Mouse (Mus musculus): ENCODE measurements around the gene Slc39a3. TPM values are rescaled to one million over a fixed set of nuclear protein-coding genes. Genes with fewer than 3 reads are reported as not detected.

The Slc39a3 gene
- 9.6 and 10.8 TPM in 2 replicates for polyA plus RNA-seq (2015; fragmentation: Nextera tagmentation; extraction: Ambion mirVana)

DNA sequence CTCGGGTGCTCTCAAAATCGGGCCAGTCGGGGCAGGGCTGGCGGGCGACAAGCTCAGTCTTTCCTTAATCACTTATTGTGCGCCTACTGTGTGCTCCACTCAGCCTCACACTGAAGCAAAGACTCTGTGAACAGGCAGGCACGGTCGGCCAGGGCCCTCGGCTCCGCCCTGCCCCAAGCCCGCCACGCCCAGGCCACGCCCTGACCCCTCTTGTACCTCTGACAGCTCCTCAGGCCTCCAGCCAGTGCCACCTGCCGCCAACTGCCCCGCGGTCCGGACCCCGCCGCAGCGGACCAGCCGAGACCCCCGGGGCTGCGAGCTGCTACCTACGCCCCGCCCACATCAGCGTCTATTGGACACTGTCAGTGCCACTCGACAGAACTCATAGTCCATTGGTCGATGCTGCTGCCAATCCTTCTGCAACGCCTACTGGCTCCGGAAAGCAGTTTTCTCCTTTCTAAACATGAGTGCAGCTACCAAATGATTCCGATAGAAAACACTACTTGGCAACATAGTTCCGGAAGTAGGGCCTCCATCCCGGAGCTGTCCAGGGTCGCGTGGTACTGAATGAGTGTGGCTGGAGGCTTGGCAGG is at the start of gene Slc39a3:
Gene Slc39a3, minus strand, starts transcription at position 439 of the 593 bp plus-strand sequence.
- H3K27ac ChIP-seq (ENCODE audit: low read length) = peak within 1 kb of the TSS; percentile 61
- under 1% methylated on average over 35 of the region's 35 CpGs for WGBS

DNA sequence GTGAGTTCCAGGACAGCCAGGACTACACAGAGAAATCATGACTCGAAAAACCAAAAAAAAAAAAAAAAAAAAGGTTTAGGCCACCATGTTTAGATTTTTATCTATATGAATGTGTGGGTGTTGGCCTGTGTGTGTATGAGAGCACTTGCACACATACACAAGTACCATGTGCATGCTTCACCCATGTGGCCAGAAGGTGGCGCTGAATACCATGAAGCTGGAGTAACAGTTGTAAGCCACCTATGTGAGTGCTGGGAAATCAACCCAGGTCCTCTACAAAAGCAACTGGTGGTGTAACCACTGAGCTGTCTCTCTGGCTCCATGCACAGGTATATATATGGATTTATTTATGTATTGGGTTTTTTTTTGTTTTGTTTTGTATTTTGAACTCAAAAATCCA is 49.8 kb upstream of the Slc39a3 start:
- H3K4me1 ChIP-seq (ENCODE audit: control insufficient read depth, insufficient read depth, low read length) = no peaks in the 10 kb centered on the region
- H3K9ac ChIP-seq (ENCODE audit: low read length) = no peak overlapping the region
- H3K9me3 ChIP-seq (replicated peaks; ENCODE audit: control insufficient read depth, low read length) = no peaks in the 10 kb centered on the region; the same call in 1 of the 2 replicates
- no peak overlapping the region for H3K27ac ChIP-seq (ENCODE audit: low read length)
- no peak overlapping the region for H3K4me2 ChIP-seq (ENCODE audit: low read depth, low read length)
- H3K4me3 ChIP-seq (ENCODE audit: low read length) = no peak overlapping the region
- 48% methylated on average over 2 of the region's 2 CpGs for WGBS
- no peaks in the 10 kb centered on the region; the same call in 1 of the 2 replicates for H3K36me3 ChIP-seq (ENCODE audit: control insufficient read depth, insufficient read depth)
- no peak for ATAC-seq (replicated peaks; ENCODE audit: extremely low read depth, insufficient read depth, low FRiP score)
- H3K27me3 ChIP-seq (ENCODE audit: control insufficient read depth, insufficient read depth, low read length) = no peaks in the 10 kb centered on the region

More for the DNA sequence above, at the start of gene Slc39a3:
- Histone ChIP-seq H3K27me3 (ENCODE audit: control insufficient read depth, insufficient read depth, low read length) (no peaks in the 10 kb centered on the region), H3K4me2 (ENCODE audit: low read depth, low read length) (peak within 1 kb of the TSS; percentile 79), H3K9me3 (replicated peaks; ENCODE audit: control insufficient read depth, low read length) (no peaks in the 10 kb centered on the region), H3K4me1 (ENCODE audit: control insufficient read depth, insufficient read depth, low read length) (0 out of 2 replicates have a peak, but pooled peaks cover 3% of the 10 kb centered on the region), H3K36me3 (ENCODE audit: control insufficient read depth, insufficient read depth) (0 out of 2 replicates have a peak, but pooled peaks cover 7% of the 10 kb centered on the region), H3K4me3 (ENCODE audit: low read length) (peak within 1 kb of the TSS; percentile 73), H3K9ac (ENCODE audit: low read length) (peak within 1 kb of the TSS; percentile 83)
- ATAC-seq (replicated peaks; ENCODE audit: extremely low read depth, insufficient read depth, low FRiP score) = peak; percentile 99

DNA sequence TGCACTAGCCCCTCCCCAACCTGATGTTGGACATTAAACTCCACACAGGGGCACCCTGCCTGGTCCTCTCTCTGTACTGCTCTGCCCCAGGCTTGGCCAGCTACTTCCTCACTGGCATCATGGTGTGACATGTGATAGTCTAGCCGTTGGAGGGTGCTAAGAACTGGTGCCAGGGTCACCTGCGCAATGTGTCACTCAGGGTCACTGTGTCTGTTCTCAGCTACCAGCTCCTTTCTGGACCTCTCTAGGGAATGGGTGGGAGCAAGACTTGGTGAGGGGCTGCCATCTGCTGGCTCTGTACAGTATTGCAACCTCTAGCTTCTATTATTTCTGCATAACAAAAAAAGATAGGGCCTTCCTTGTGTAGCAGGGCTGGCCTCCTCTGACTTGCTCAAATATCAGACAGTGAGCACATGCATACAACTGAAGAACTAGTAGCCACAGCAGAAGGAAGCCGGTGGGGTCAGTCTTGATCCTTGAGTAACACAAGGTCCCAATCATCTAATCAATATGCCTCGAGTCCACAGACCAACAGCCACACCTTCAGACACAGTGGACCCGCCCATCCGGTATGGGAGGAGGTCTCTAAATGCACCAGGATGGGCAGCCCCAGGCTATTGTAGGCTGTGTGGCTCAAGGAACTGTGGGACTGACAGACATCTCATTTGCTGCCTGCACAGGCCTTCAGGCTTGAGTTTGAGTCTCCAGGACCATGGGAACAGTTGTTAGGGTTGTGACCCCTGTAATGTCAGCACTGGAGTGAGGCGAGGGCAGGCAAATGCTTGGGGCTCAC is 45.1 kb upstream of the Slc39a3 start:
- H3K9ac ChIP-seq (ENCODE audit: low read length) = no peak overlapping the region
- H3K27ac ChIP-seq (ENCODE audit: low read length) = no peak overlapping the region
- no peaks in the 10 kb centered on the region for H3K4me1 ChIP-seq (ENCODE audit: control insufficient read depth, insufficient read depth, low read length)
- H3K4me2 ChIP-seq (ENCODE audit: low read depth, low read length) = no peak overlapping the region
- H3K4me3 ChIP-seq (ENCODE audit: low read length) = no peak overlapping the region
- H3K27me3 ChIP-seq (ENCODE audit: control insufficient read depth, insufficient read depth, low read length) = no peaks in the 10 kb centered on the region
- H3K36me3 ChIP-seq (ENCODE audit: control insufficient read depth, insufficient read depth) = peaks cover 17% of the 10 kb centered on the region
- H3K9me3 ChIP-seq (replicated peaks; ENCODE audit: control insufficient read depth, low read length) = no peaks in the 10 kb centered on the region; the same call in 1 of the 2 replicates
- peak; percentile 38; the same call in 1 of the 2 replicates for ATAC-seq (replicated peaks; ENCODE audit: extremely low read depth, insufficient read depth, low FRiP score)
- WGBS = 75% methylated on average over 7 of the region's 7 CpGs

DNA sequence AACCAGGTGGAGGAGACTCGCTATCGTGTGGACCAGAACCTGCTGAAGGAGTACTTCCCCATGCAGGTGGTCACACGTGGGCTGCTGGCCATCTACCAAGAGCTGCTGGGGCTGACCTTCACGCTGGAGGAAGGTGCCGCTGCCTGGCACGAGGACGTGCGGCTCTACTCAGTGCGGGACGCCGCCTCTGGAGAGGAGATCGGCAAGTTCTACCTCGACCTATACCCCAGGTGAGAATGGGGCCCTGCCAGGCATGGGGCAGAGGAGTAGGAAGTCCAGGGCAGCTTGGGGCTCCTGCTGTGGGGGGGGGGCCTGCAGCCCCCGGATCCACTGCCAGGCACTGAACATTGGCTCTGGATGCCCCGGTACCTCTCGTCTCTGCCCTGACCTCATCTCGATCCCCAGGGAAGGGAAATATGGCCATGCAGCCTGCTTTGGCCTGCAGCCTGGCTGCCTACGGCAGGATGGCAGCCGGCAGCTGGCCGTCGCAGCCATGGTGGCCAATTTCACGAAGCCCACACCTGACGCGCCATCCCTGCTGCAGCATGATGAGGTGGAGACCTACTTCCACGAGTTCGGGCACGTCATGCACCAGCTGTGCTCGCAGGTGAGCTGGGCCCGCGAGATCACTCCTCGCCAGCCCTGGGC is 42.9 kb upstream of the Slc39a3 start:
- no peak for ATAC-seq (replicated peaks; ENCODE audit: extremely low read depth, insufficient read depth, low FRiP score)
- Histone ChIP-seq H3K27me3 (ENCODE audit: control insufficient read depth, insufficient read depth, low read length) (no peaks in the 10 kb centered on the region), H3K9me3 (replicated peaks; ENCODE audit: control insufficient read depth, low read length) (no peaks in the 10 kb centered on the region), H3K4me2 (ENCODE audit: low read depth, low read length) (no peak overlapping the region), H3K4me3 (ENCODE audit: low read length) (no peak overlapping the region), H3K27ac (ENCODE audit: low read length) (no peak overlapping the region), H3K4me1 (ENCODE audit: control insufficient read depth, insufficient read depth, low read length) (no peaks in the 10 kb centered on the region), H3K9ac (ENCODE audit: low read length) (no peak overlapping the region), H3K36me3 (ENCODE audit: control insufficient read depth, insufficient read depth) (peaks cover 18% of the 10 kb centered on the region)
- 92% methylated on average over 31 of the region's 31 CpGs for whole genome bisulfite sequencing

DNA sequence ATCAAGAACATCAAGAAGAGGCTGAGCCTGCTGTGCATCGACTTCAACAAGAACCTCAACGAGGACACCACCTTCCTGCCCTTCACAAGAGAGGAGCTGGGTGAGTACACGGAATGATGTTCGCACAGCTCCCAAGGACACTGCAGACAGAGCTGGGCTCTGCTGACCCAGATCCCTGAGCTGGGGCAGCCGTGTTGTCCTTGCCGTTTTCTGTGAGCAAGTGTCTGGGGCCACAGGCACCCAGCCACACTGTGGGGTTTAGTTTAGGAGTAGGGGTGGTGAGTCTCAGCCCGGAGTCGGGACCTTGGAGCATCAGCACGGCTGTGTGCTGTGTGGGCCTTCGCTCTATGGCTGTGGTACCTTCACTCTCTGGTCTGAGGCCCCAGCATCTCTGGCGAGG is 40.7 kb upstream of the Slc39a3 start:
- Histone ChIP-seq H3K27me3 (ENCODE audit: control insufficient read depth, insufficient read depth, low read length) (no peaks in the 10 kb centered on the region), H3K9ac (ENCODE audit: low read length) (no peak overlapping the region), H3K36me3 (ENCODE audit: control insufficient read depth, insufficient read depth) (peaks cover 32% of the 10 kb centered on the region), H3K4me2 (ENCODE audit: low read depth, low read length) (no peak overlapping the region), H3K4me3 (ENCODE audit: low read length) (no peak overlapping the region), H3K9me3 (replicated peaks; ENCODE audit: control insufficient read depth, low read length) (no peaks in the 10 kb centered on the region), H3K4me1 (ENCODE audit: control insufficient read depth, insufficient read depth, low read length) (no peaks in the 10 kb centered on the region), H3K27ac (ENCODE audit: low read length) (no peak overlapping the region)
- 86% methylated on average over 11 of the region's 11 CpGs for WGBS
- no peak for ATAC-seq (replicated peaks; ENCODE audit: extremely low read depth, insufficient read depth, low FRiP score)

DNA sequence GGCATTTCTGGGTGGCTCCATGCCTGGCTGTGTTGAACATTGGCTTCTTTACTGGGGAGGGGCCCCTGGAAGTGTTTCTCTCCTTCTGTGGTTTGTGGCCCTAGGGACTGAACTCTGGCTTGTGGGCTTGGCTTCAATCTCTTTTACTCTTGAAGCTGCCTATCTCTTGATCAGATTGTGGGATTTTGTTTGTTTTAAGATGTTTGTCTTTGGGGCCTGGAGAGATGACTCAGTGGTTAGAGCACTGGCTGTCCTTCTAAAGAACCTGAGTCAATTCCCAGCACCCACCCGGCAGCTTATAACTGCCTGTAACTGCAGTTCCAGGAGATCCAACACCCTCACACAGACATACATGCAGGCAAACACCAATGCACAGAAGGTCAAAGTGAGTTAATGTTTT is 39.1 kb upstream of the Slc39a3 start:
- WGBS = 83% methylated on average over 1 of the region's 1 CpGs
- Histone ChIP-seq H3K9ac (ENCODE audit: low read length) (no peak overlapping the region), H3K4me1 (ENCODE audit: control insufficient read depth, insufficient read depth, low read length) (no peaks in the 10 kb centered on the region), H3K4me3 (ENCODE audit: low read length) (no peak overlapping the region), H3K4me2 (ENCODE audit: low read depth, low read length) (no peak overlapping the region), H3K36me3 (ENCODE audit: control insufficient read depth, insufficient read depth) (peaks cover 26% of the 10 kb centered on the region), H3K9me3 (replicated peaks; ENCODE audit: control insufficient read depth, low read length) (no peaks in the 10 kb centered on the region), H3K27ac (ENCODE audit: low read length) (no peak overlapping the region), H3K27me3 (ENCODE audit: control insufficient read depth, insufficient read depth, low read length) (no peaks in the 10 kb centered on the region)
- no peak for ATAC-seq (replicated peaks; ENCODE audit: extremely low read depth, insufficient read depth, low FRiP score)

DNA sequence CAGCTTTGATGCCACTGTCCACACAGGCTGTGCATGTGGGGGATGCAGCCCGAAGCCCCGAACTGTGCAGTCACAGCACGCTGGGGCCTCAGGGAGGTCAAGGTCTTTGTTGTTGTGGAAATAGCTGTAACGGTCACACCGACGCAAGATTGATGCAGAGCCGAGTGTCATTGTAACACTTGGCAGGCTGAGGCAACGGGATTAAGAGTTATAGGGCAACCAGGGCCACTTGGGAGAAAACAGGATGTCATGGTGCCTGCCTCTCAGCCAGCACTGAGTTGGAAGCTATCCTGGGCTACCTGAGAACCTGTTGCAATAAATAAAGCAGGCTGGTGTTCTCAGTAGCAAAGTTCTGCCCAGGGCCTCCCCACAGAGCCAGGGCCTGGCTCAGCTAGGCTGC is 38.5 kb upstream of the Slc39a3 start:
- Histone ChIP-seq H3K9me3 (replicated peaks; ENCODE audit: control insufficient read depth, low read length) (no peaks in the 10 kb centered on the region), H3K4me3 (ENCODE audit: low read length) (no peak overlapping the region), H3K27me3 (ENCODE audit: control insufficient read depth, insufficient read depth, low read length) (no peaks in the 10 kb centered on the region), H3K27ac (ENCODE audit: low read length) (no peak overlapping the region), H3K4me1 (ENCODE audit: control insufficient read depth, insufficient read depth, low read length) (peaks cover under 1% of the 10 kb centered on the region), H3K4me2 (ENCODE audit: low read depth, low read length) (no peak overlapping the region), H3K36me3 (ENCODE audit: control insufficient read depth, insufficient read depth) (peaks cover 20% of the 10 kb centered on the region), H3K9ac (ENCODE audit: low read length) (no peak overlapping the region)
- 78% methylated on average over 8 of the region's 8 CpGs for WGBS
- no peak for ATAC-seq (replicated peaks; ENCODE audit: extremely low read depth, insufficient read depth, low FRiP score)

DNA sequence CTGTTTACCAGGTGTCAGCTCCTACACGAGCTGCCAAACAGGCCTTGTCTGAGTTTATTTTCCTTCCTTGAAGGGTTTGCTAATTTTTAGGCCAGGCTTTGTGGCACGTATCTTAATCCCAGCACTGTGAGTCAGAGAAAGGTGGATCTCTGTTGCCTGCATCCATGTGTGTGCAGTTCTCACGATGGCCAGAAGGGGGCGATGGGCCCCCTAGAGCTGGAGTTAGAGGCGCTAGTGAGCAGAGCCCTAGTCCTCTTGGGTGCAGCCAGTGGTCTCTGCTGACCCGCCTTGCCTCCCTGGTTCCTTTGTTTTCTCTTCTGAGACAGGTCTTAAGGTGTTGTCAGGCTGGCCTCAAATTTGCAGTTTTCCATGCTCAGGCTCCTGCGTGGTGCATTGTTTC is 36.2 kb upstream of the Slc39a3 start:
- no peak overlapping the region for H3K9ac ChIP-seq (ENCODE audit: low read length)
- no peak for ATAC-seq (replicated peaks; ENCODE audit: extremely low read depth, insufficient read depth, low FRiP score)
- 61% methylated on average over 7 of the region's 7 CpGs for WGBS
- H3K9me3 ChIP-seq (replicated peaks; ENCODE audit: control insufficient read depth, low read length) = no peaks in the 10 kb centered on the region
- no peaks in the 10 kb centered on the region for H3K27me3 ChIP-seq (ENCODE audit: control insufficient read depth, insufficient read depth, low read length)
- peaks cover 5% of the 10 kb centered on the region for H3K4me1 ChIP-seq (ENCODE audit: control insufficient read depth, insufficient read depth, low read length)
- H3K4me2 ChIP-seq (ENCODE audit: low read depth, low read length) = no peak overlapping the region
- H3K4me3 ChIP-seq (ENCODE audit: low read length) = no peak overlapping the region
- peaks cover 14% of the 10 kb centered on the region for H3K36me3 ChIP-seq (ENCODE audit: control insufficient read depth, insufficient read depth)
- H3K27ac ChIP-seq (ENCODE audit: low read length) = no peak overlapping the region

DNA sequence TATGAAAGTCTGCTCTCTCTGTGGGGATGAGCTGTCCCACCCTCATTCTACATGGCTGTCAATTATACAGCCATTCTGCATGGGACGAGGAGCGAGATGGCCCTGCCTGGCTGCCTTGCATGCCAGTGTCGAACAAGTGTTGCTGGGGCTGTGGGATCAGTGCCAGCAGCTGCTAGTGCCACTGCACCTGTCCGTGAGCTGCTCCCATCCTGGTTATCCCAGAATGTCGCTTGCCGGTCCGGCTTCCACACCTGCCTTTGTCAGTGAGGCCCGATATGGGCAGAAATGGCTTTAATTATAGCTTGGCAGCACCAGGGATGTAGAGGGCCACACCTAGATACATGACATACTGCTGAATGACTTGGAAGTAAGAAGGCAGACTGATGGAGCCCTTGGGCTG is 35.1 kb upstream of the Slc39a3 start:
- H3K27me3 ChIP-seq (ENCODE audit: control insufficient read depth, insufficient read depth, low read length) = no peaks in the 10 kb centered on the region
- no peaks in the 10 kb centered on the region for H3K9me3 ChIP-seq (replicated peaks; ENCODE audit: control insufficient read depth, low read length)
- no peak overlapping the region for H3K27ac ChIP-seq (ENCODE audit: low read length)
- no peak overlapping the region for H3K4me2 ChIP-seq (ENCODE audit: low read depth, low read length)
- peaks cover 5% of the 10 kb centered on the region for H3K4me1 ChIP-seq (ENCODE audit: control insufficient read depth, insufficient read depth, low read length)
- no peak overlapping the region for H3K9ac ChIP-seq (ENCODE audit: low read length)
- ATAC-seq (replicated peaks; ENCODE audit: extremely low read depth, insufficient read depth, low FRiP score) = no peak
- no peak overlapping the region for H3K4me3 ChIP-seq (ENCODE audit: low read length)
- H3K36me3 ChIP-seq (ENCODE audit: control insufficient read depth, insufficient read depth) = peaks cover 14% of the 10 kb centered on the region
- WGBS = 90% methylated on average over 8 of the region's 8 CpGs
